Mouse (Mus musculus) T-helper 17 cell (primary cell): ENCODE data around the gene Cacna1s.

Experiments used
- in situ Hi-C, 2 experiments: fragments of 300-600 bp; cut with MboI, MseI; formaldehyde crosslinking; loops; 1 replicate in 1 of 2; 2 replicates in 1 of 2; pipeline ENCODE4 v1.15.1; 2025; ENCODE audit warnings: high pct_unique_total_duplicates in 2 of 2

The Cacna1s gene

DNA sequence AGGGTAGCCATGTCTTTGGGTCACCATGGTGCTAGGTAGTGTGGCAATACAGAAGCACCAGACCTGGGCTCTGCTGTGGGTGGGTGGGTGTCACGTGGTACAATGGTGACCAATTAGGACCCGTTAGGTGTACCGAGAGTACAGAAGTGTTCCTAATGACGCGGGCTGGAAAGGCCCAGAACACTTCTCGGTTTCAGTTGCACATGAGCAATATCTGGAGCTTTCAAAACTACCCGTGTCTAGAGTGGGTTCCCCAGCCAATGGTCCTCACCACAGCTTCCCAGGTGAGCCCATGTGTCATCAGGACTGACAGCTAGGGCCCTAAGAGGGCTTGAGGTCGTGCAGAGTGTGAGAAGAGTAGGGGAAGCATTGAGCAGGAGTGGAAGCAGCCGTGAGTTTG is 64.5 kb downstream of the Cacna1s start:
- in situ Hi-C loops, result no loop called here

DNA sequence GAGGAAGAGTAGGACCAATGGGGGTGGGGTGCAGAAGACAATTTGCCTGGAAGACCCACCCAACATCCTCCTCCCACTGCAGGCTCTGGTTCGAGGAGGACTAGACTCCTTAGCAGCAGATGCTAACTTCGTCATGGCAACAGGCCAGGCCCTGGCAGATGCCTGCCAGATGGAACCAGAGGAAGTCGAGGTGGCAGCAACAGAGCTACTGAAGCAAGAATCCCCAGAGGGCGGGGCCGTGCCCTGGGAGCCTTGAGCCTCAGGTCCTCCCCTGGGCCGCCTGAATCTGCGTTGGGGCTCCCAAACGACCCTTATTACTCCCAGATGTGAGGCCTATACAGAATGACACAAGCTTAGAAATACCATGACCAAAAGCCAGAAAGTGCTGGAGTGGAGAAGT is 66.3 kb downstream of the Cacna1s start:
- in situ Hi-C loops, result no loop called here

DNA sequence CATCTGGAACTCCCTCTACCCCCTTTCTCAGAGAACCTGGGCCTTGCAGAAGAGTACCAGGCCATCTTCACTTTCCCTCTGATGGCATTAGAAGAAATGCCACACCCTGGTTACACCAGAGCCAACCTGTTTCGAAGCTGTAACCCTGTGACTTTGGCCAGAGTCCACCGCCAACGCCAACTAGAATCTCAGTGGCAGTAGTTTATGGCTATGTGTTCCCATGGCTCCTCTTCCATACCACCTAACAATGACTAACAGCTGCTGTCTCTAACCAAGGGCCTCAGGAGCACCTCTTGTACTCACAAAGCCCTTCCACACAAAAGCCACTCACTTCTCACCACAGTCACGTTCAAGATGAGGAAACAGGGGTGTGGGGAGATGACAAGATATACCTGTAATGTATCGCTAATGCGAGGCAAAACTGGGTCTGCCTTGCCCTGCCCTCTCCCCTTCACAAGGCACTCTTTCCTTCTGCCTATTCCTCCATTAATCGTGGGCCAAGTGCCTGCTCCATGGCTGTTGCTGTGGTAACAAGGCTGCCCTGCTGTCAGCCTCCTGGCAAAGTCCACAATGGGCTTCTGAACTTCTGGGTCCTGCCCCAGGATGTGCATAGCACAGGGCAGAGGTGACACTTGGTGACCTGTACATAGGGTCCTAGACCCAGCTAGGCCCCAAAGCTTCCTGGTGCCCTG is 67.2 kb downstream of the Cacna1s start:
- in situ Hi-C loops, result no loop called here

DNA sequence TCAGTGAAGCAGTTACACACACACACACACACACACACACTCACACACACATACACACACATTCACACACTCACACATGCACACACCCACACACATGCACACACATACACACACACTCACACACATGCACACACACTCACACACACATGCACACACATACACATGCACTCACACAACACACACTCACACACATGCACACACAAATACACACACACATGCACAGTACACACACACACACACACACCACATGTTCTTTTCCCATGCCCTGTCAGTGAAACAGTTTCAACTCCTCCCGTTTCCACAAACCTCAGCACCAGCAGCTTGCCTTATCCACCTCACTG is 67.7 kb downstream of the Cacna1s start:
- in situ Hi-C loops, result no loop called here

DNA sequence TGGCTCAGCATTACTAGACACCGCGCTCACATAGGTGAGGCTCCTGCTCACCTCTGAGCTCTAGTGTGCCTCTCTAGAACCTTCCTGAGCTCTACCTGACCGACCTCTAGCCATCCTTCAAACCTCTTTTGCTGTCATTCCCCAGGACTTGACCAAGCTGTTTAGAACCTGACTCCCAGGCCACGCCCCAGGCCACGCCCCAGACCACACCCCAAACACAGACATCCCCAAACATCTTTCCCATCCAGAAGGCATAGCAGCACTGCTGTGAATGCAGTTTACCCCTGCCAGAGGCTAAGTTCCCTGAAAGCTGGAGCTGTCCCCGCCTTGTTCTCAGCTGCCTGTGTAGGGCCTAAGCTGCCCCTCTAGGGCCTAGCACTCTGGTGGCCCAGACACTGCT is 68.2 kb downstream of the Cacna1s start:
- in situ Hi-C loops, result no loop called here

DNA sequence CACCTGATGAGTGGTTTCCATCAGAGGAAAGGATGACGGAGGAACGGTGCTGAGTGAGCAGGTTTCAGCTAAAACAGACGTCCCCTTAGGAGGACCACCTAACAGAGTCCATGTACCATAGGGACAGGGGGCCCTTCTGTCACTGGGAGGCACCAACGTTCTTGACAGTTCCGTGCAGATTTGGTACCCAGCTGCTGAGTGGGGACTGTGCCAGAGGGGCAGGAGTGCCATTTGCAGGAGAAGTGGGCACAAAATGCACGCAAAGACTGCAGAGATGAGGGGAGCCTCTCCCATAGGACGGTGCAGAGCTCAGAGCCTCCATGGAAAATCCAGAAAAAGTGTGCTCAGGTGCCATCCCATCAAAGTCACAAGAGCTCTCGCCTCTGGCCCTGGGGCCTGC is 69.5 kb downstream of the Cacna1s start:
- in situ Hi-C loops, result no loop called here

DNA sequence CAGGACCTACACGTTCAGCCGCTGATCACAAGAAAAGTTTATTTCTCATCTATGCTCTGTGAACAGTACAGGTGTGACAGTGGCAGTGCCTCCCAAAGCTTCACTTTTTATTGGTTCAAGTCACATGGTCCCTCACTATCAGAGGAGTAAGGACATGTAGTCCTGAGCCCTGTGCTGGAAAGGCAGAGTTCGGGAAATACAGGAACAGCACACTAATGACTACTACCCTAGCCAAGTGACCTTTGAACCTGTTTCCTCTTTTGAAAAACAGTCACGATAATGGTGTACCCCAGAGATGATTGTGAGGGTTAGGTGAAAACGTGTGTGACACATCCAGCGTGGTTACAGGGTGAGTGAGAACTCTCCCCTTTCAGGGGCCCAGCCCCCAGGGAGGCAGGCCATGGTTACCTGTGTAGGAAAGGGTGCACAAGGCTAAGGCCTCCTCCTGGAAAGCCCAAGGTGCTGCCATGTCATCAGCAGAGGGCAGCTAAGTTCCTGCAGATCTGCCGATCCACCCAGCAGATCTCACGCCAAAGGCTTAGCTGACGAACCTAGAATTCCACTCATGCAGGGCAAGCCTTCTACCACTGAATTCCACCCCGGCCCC is 73.7 kb downstream of the Cacna1s start:
- in situ Hi-C loops, result loop anchor here in 1 of 2 experiments (25.0 kb wide), 1 partner anchor 561 kb away; no protein-coding TSS in a partner anchor

DNA sequence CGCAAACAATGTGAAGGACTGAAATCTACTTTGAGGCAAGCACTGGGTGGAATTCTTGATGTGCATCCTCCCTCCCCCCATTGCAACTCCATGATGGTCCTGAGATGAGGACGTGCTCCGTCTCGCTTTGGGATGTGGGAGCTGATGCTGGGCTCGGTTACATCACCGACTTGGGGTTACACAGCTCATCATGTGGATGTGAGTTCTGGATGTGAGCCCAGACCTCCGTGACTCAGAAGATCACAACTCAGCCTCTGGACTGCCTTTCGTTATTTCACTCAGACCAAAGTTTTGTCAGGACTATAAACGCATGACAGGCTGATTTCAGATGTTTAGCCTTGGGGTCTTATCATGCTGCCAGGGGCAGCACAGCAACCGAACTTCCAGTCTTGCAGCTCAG is 74.3 kb downstream of the Cacna1s start:
- in situ Hi-C loops, result loop anchor here in 1 of 2 experiments (25.0 kb wide), 1 partner anchor 560 kb away; no protein-coding TSS in a partner anchor

DNA sequence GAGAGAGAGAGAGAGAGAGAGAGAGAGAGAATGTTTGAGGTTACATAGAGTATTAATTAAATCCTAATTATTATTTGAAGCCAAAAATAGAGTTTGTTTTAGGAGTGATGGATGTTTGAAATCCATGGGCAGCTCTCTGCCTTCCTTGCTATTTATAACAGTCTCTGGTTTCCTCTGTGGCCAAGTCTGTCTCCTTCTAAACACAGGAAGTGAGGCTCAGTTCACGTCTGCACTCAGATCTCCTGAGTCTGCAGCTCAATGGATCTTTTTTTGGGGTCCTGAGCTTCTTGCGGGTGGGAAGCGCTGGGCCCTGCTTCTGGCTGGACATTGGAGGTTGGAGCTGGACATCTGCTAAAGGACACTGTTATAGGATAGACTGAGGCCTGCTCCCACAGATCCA is 75.3 kb downstream of the Cacna1s start:
- in situ Hi-C loops, result loop anchor here in 1 of 2 experiments (25.0 kb wide), 1 partner anchor 559 kb away; no protein-coding TSS in a partner anchor

DNA sequence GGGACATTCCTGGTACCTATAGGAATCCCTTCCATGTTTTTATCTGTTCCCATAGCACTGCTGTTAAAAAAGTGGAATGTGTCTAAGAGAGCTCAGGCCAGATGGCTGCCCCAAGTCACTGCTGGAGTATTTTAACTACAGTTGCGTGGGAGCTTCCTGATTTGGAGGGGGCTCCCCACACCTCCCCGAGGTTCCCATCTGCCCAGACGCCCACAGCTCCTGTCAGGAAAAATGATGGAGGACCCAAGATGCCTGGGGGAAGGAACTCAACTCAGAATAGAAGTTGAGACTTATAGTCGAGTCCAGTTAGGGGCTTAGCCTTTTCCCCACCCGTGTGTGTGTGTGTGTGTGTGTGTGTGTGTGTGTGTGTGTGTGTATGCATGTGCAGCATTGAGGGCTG is 75.9 kb downstream of the Cacna1s start:
- in situ Hi-C loops, result loop anchor here in 1 of 2 experiments (25.0 kb wide), 1 partner anchor 559 kb away; no protein-coding TSS in a partner anchor

DNA sequence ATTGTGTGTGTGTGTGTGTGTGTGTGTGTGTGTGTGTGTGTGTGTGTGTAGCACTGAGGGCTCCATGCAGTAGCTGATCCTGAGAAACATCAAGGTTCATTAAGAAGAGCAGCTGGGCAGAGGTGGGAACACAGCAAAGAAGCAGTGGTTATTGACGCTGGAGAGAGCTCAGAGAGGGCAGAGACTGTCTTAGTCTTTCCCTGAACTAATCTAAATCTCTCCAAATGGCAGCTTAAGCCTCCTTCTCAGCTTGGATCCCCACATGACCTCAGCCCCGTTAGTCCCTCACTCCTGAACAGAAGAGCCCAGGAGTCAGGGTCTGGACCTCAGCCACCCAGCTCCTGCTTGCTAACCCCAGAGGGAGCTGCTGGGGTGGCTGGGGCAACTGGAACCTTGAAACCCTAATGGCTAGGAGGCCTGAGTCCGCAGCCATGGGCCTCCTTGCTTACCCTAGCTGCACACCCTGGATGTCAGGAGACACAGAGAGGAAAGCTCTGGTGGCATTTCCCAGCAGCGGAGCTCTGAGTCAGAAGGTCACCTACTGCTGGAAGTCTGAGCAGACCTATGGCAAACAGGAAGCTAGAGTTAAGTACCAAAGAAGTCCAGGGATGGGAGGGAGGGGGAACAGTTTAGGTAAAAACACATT is 76.5 kb downstream of the Cacna1s start:
- in situ Hi-C loops, result loop anchor here in 1 of 2 experiments (25.0 kb wide), 1 partner anchor 558 kb away; no protein-coding TSS in a partner anchor

DNA sequence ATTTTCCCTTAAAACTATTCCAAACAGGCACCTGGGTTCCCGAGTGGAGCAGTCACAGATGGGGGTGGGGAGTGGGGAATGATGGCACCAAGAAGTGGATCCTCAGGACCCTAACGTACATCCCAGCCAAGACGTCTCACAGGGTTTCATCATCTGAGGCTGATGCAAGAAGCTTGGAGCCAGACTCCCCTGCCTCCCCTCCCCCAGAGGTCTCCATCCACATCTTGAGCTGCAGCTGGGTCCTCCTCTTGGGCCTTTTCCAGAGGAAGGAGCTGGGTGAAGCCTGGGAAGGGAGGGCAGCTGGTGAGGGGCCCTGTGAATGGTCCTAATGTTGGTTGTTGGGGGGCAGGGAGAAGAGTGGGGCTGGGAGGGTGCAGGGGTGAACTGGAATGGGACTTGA is 77.6 kb downstream of the Cacna1s start:
- in situ Hi-C loops, result loop anchor here (5.0 to 25.0 kb wide), 4 partner anchors 475 to 995 kb away; partner anchors contain the start of gene Ptpn7 (in 1 of the 2)

DNA sequence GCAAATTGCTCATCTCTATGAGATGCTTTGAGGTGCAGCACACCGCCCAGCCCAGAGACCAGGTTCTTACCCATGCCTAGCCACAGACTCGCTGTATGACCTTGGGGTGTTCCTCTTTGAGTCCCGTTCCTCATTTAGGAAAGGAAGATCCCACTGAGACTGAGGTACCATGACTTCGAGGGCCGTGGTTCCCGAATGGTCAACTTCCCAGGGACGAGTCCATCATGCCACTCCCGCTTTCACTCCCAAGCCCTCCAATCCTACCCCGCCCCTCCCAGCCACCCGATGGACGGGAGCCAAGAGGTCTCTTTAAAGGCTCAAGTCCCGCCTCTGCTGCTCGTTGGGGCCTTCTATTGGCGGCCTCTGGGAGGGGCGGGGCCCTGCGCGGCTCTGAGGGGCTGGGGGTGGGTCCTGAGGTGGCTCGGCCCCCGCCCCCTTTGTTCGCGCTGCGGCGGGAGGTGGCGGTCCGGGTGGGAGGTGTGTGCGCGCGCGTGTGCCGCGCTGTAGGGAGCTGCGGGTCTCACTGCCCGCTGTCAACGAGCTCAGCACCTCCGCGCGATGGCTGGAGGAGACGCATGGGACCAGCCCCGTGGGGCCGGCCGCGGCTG is 78.5 kb downstream of the Cacna1s start, which contains the start of gene Kif21b:
Kif21b (plus strand) TSS at position 439 of the 608 bp plus-strand sequence.
- in situ Hi-C loops, result loop anchor here (5.0 to 25.0 kb wide), 4 partner anchors 474 to 996 kb away; partner anchors contain the start of gene Ptpn7 (in 1 of the 2)

DNA sequence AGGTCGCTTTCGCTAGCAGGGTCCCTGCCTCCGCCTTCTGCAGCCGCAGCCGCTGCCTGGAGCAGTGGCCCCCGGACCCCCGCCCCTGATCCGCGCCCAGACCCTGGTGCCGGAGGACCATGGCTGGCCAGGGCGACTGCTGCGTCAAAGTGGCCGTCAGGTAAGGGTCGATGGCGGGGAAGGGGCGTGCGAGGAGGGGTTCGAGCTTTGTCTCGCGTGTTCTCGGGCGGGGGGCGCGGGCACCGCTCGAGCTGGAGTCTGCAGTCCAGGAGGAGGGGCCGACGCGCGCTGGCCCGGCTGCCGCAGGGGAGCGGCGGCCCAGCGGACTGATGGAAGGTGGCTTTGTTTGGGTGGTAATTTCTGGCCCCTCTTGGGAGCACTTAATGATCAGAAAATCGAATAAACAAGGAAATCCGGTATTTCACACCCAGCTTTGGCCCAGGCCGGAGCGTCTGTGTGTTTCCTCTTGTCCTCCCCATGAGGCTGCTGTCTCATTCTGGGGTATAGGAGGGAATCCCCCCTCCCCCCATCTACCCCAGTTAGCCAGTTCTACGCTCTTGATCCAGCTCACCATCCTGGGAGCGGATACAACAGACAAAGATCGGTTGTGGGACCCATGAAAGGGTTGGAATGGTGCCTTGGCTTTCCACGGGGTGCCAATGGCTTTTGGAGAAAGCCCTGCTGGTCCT is 79.2 kb downstream of the Cacna1s start:
- in situ Hi-C loops, result loop anchor here (5.0 to 25.0 kb wide), 4 partner anchors 473 to 997 kb away; partner anchors contain the start of gene Ptpn7 (in 1 of the 2)

DNA sequence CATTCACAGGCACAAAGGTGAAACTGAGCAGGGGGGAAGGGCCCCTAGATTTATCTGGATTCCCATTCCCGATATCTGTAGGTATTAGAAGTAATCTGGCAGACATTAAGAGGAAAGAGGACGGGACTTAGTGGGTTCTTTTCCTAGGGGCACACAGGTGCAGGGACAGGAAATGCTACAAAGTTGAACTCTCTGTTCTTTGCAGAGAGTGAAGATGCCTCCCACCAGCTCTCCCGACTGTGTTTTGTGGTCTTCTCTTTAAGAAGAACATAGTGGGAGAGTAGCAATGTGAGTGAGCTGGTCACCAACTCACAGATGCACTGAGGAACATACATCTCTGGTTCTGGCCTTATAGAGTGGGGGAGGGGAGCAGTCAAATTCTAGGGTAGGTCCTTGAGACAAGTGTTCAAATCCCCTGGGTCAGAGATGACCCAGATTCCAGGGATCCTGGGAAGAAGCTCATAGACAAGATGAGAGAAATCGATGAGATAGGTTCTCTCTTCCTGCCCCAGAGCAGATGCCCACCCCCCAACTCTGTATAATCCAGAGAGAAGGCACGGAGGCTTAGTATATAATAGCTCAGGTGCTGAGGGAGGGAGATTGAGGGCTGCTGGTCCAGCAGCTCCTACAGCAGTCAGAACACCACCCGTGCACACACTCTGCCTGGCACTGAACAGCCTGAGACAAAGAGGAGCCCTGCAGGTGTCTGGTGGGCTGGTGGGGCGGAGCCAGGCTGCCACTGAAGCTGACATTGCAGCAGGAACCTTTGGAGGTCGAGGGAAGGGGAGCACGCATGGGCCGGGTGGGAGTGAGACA is 80.0 kb downstream of the Cacna1s start:
- in situ Hi-C loops, result loop anchor here (5.0 to 25.0 kb wide), 4 partner anchors 472 to 998 kb away; partner anchors contain the start of gene Ptpn7 (in 1 of the 2)

DNA sequence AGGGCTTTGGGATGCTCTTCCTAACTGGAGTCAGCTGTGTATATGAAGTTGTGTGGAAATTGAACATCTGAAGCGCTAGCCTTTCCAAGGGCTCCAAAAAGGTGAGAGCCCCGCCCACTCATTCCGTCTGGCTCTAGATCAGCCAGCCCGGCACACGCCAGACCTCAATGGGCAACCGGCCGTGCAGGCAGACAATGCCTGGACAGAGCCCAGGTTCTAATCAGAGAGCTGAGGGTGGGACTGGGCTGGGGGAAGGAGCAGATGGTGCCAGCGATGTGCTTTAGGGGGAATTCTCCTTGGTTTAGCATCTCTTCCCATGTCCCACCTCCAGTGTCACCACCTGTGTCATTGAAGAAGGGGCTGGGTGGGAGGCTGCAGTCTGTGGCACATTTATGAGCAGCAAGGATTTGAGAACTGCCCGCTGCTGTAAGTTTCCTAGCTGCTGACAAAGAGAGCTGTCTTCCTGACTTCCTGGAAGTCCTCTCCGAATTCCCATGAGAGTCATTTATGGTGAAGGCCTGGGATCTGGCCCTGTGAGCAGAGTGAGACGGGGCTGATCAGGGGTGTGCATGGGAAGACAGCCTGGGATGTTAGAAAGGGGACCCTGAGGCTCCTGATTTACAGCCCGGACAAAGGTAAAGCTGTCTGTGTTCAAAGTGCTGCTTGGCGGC is 81.2 kb downstream of the Cacna1s start:
- in situ Hi-C loops, result loop anchor here (5.0 to 25.0 kb wide), 4 partner anchors 471 to 999 kb away; partner anchors contain the start of gene Ptpn7 (in 1 of the 2)

DNA sequence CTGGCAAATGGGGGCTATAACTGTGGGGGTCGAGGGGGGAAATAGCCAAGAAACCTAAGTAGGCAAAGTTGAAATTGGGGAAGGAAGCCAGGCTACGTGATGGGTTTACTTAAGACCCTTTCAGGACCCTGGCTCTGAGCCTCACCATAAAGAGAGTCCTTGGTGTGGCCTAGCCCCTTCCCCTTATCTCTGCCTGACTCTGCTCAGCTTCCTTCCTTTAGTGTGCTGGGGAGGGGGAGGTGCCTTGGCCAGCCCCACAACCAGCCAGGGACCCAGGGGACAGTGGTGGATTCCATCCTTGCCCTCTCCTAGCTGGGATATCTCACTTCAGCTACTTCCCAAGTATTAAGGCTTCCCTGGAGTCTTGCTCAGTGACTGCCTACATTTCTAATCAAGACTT is 82.0 kb downstream of the Cacna1s start:
- in situ Hi-C loops, result loop anchor here (5.0 to 25.0 kb wide), 4 partner anchors 470 to 1000 kb away; partner anchors contain the start of gene Ptpn7 (in 1 of the 2)

DNA sequence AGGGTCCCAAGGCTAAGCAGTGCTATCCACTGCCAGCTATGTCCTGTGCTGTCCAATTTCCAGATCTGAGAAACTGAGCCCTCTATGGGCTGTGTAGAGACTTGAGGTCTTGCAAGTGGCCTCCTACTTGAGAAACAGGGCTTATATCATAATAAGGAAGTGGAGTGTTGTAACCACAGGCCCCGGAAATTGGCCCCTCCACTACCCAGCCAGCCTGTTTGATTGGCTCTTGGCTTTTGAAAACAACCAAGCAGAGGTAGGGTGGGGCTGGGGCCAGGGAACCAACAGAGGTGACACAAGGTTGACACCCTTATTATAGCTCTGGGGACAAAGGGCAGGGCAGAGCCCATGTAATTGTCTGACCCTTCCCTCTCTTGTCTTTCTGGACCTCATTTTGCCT is 82.5 kb downstream of the Cacna1s start:
- in situ Hi-C loops, result loop anchor here (10.0 to 25.0 kb wide), 3 partner anchors 470 to 1000 kb away; partner anchors contain the start of gene Ptpn7 (in 1 of the 2)

DNA sequence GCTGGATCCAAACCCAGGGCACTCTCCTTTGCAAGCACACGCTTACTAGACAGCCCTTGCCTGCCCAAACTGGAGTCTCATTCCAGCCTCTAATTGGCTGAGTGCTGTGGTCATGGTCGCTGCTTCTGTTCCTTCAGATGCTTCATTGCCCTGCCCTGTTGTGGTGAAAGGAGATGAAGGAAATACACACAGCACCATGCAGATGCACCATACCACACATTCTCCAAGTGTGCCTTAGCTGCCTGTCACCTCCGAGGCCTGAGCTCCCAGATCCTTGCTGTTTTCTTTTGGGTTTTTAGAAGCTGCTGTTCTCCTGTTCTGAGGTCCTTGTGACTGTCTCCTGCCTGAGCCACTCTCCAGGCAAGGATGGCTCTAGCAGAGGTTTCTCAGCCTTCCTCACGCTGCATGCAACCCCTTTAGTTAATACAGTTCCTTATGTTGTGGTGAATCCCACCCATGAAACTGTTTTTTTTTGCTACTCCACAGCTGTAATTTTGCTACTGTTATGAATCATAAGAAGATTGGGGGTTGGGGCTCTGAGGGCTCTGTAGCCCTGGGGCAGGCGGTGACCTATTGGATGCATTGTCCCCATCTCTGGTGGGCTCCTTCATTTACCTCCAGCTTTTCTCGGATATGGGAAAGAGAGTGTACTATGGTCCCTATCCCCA is 83.4 kb downstream of the Cacna1s start:
- in situ Hi-C loops, result loop anchor here (10.0 to 25.0 kb wide), 3 partner anchors 469 to 1001 kb away; partner anchors contain the start of gene Ptpn7 (in 1 of the 2)
